Mouse (Mus musculus) midbrain, embryonic 11.5 days (tissue): ENCODE measurements around the gene Gpx3. TPM values are rescaled to one million over a fixed set of nuclear protein-coding genes. Genes with fewer than 3 reads are reported as not detected.

ENCODE experiments used
- ATAC-seq: fragments of 200-750 bp; cut with Nextera tagmentation; 2 replicates; pipeline ENCODE4 v1.8.0; 2017; ENCODE audit warnings: moderate TSS enrichment, moderate library complexity; ENCODE audit not compliant: low FRiP score
- DNase-seq: peaks from one replicate; pipeline ENCODE4 v3.0.0; 2015; ENCODE audit warnings: low spot score; ENCODE audit errors: missing footprints
- H3K27ac ChIP-seq: fragments of 300-500 bp; sonication (generic); 2 replicates; pipeline ENCODE4 v1.5.1; 2014; ENCODE audit warnings: low read depth, low read length
- H3K27me3 ChIP-seq: fragments of 300-500 bp; sonication (generic); 2 replicates; pipeline ENCODE4 v1.6.1; 2014; ENCODE audit warnings: mild to moderate bottlenecking, low read length, moderate library complexity, mixed read lengths; ENCODE audit not compliant: control insufficient read depth, insufficient read depth
- H3K36me3 ChIP-seq: fragments of 300-500 bp; sonication (generic); 2 replicates; pipeline ENCODE4 v1.6.1; 2014; ENCODE audit warnings: mild to moderate bottlenecking, low read length, moderate library complexity, mixed read lengths; ENCODE audit not compliant: control insufficient read depth, insufficient read depth
- H3K4me1 ChIP-seq: fragments of 300-500 bp; sonication (generic); 2 replicates; pipeline ENCODE4 v1.6.1; 2014; ENCODE audit warnings: low read length; ENCODE audit not compliant: control insufficient read depth, insufficient read depth
- H3K4me2 ChIP-seq: fragments of 300-500 bp; sonication (generic); 2 replicates; pipeline ENCODE4 v1.6.1; 2014; ENCODE audit warnings: mild to moderate bottlenecking, moderate library complexity
- H3K4me3 ChIP-seq: fragments of 300-500 bp; sonication (generic); 2 replicates; pipeline ENCODE4 v1.5.1; 2014; ENCODE audit warnings: low read depth, low read length
- H3K9ac ChIP-seq: fragments of 300-500 bp; sonication (generic); 2 replicates; pipeline ENCODE4 v1.6.1; 2014; ENCODE audit warnings: low read length
- H3K9me3 ChIP-seq: fragments of 300-500 bp; sonication (generic); 2 replicates; pipeline ENCODE4 v1.6.1; 2016; ENCODE audit warnings: low read length; ENCODE audit not compliant: control insufficient read depth
- WGBS: fragments of 180-500 bp; shearing (Covaris S2); extraction: QIAGEN DNeasy Blood & Tissue Kit; methylation state at CpG from one replicate; pipeline ENCODE4 v1.1.7; 2014; 5-methylcytosine and 5-hydroxymethylcytosine counted together
- polyA plus RNA-seq: library from polyadenylated mRNA; unstranded; fragments of >200 nt; fragmentation: Nextera tagmentation; extraction: Ambion mirVana; gene quantifications from 2 replicates; pipeline ENCODE4 v1.2.1, GENCODE M21; 2014

Gene Gpx3
- polyA plus RNA-seq, 1 experiment from 2014 or later, result 57.2 TPM

DNA sequence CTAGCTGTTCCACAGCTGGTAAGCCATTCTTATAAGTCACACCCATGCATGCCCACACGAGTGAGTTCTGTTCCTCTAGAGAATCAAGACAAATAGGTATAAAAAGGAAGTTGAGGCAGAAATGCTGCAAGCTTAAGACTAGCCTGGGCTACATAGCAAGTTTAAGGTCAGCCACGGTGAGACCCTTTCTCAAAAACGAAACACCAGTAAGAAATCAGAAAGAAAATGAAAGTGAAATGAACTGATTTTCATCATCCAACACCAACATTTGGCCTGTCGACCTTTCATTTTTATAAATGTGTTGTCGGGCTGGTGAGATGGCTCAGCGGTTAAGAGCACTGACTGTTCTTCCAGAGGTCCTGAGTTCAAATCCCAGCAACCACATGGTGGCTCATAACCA lies 23.4 kb upstream of the Gpx3 start:
- Histone ChIP-seq H3K27ac (no peak overlapping the region), H3K4me2 (no peak overlapping the region), H3K36me3 (peaks cover 5% of the 10 kb centered on the region; the same call in 1 of the 2 replicates), H3K27me3 (no peaks in the 10 kb centered on the region), H3K9ac (no peak overlapping the region), H3K4me3 (no peak overlapping the region), H3K9me3 (no peaks in the 10 kb centered on the region), H3K4me1 (peaks cover 4% of the 10 kb centered on the region; the same call in 1 of the 2 replicates)
- ATAC-seq, result no peak
- DNase-seq, result no peak
- 83% methylated on average over 6 of the region's 6 CpGs for WGBS

DNA sequence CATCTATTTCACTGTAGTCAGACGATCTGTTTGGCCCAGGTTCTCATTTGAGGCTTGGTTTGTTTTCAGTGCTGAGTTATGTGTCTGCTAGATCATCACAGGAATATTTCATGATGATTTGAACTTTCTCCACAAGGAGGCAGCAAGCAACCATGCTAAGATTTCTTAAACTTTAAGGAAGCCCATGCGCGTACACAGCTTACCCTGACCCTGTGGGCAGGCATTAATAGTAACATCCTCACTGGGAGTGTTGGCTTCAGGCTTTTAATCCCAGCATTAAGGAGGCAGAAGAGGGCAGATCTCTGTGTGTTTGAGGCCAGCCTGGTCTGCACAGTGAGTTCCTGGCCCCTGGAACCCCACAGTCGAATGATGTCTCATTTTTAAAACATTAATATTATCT lies 22.8 kb upstream of the Gpx3 start:
- ATAC-seq, result no peak
- peak; percentile 92 for DNase-seq
- 41% methylated on average over 4 of the region's 4 CpGs for WGBS

DNA sequence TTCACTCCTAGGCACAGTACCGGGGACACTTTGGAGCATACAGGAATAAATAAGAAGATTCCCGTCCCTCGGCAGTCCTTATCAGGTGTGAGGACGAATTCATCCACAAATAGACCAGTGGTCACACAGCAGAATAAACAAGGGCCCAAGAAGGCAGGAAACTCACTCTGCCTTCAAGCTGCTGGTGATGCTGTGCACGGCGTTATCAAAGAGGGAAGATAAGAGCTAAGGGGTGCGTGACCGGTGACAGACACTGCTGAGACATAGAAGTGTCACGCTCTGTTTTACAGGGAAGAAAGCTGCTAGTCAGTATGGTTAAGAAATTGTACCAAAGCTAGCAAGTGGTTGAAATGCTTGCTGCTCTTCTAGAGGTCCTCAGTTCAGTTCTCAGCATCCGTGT lies 22.3 kb upstream of the Gpx3 start:
- Histone ChIP-seq H3K27ac (no peak overlapping the region), H3K36me3 (no peaks in the 10 kb centered on the region), H3K9me3 (no peaks in the 10 kb centered on the region), H3K27me3 (no peaks in the 10 kb centered on the region), H3K9ac (no peak overlapping the region), H3K4me2 (no peak overlapping the region), H3K4me1 (peaks cover 4% of the 10 kb centered on the region; the same call in 1 of the 2 replicates), H3K4me3 (no peak overlapping the region)
- DNase-seq (peak; percentile 75), ATAC-seq (no peak)
- 80% methylated on average over 10 of the region's 10 CpGs for WGBS

More for the DNA sequence above, 22.8 kb upstream of the Gpx3 start:
- H3K36me3 ChIP-seq, result peaks cover under 1% of the 10 kb centered on the region; the same call in 1 of the 2 replicates
- H3K27me3 ChIP-seq, result no peaks in the 10 kb centered on the region
- H3K27ac ChIP-seq, result no peak overlapping the region
- peaks cover 4% of the 10 kb centered on the region; the same call in 1 of the 2 replicates for H3K4me1 ChIP-seq
- no peak overlapping the region for H3K9ac ChIP-seq
- H3K4me2 ChIP-seq, result no peak overlapping the region
- H3K4me3 ChIP-seq, result no peak overlapping the region
- no peaks in the 10 kb centered on the region for H3K9me3 ChIP-seq

DNA sequence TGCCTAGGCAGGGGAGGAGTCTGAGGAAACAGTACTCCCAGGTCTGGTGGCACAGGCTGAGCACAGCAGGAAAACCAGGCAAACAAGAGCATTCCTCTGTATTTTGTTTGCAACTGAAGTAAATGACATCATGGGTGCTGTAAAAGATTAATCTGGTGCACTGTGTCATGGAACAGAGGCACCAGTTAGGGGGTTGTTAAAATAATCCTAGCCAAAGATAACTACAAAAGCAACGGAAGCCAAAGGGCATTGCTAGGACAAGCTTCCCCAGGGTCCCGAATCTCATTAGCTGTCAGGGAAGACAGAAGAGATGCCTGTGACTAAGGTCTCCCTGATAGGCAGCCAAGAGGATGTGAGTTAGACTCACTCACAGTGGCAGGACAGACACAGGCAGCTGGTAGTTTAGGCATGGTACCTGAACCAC lies 21.2 kb upstream of the Gpx3 start:
- Histone ChIP-seq H3K27ac (no peak overlapping the region), H3K9me3 (no peaks in the 10 kb centered on the region), H3K4me1 (peaks cover 4% of the 10 kb centered on the region; the same call in 1 of the 2 replicates), H3K4me3 (no peak overlapping the region), H3K4me2 (no peak overlapping the region), H3K36me3 (no peaks in the 10 kb centered on the region), H3K27me3 (no peaks in the 10 kb centered on the region), H3K9ac (no peak overlapping the region)
- ATAC-seq (no peak), DNase-seq (no peak)
- 13% methylated on average over 2 of the region's 2 CpGs for WGBS

DNA sequence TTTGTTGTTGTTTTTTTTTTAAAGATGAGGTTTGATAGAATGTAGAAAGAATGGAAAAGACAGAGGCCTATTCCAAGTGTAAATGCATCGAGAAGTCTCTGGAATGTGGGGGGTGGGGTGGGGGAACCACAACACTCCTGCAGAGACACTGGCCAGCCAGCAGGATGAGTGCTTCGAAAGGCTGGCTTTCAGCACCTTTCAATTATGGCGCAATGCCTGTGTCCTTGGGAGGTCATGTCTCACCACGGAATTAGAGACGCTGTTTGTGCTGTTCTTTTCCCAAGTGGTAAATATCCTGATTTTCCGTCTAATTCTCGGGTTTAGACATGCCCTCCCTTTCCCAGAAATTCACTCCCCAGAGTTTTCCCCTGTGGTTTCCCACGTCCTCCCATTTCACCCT lies 19.6 kb upstream of the Gpx3 start:
- peak; percentile 77 for DNase-seq
- WGBS, result 51% methylated on average over 8 of the region's 8 CpGs
- Histone ChIP-seq H3K9ac (no peak overlapping the region), H3K9me3 (no peaks in the 10 kb centered on the region), H3K27ac (no peak overlapping the region), H3K4me1 (peaks cover 4% of the 10 kb centered on the region; the same call in 1 of the 2 replicates), H3K27me3 (no peaks in the 10 kb centered on the region), H3K4me3 (no peak overlapping the region), H3K36me3 (no peaks in the 10 kb centered on the region), H3K4me2 (no peak overlapping the region)
- no peak for ATAC-seq

GRCm38 (mm10) chr11:54884197-54884828 lies 17.9 kb upstream of the Gpx3 start:
- Histone ChIP-seq H3K36me3 (no peaks in the 10 kb centered on the region), H3K9ac (no peak overlapping the region), H3K4me3 (no peak overlapping the region), H3K4me2 (no peak overlapping the region), H3K27me3 (no peaks in the 10 kb centered on the region), H3K9me3 (no peaks in the 10 kb centered on the region), H3K4me1 (peaks cover 4% of the 10 kb centered on the region; the same call in 1 of the 2 replicates), H3K27ac (no peak overlapping the region)
- peak; percentile 67 for DNase-seq
- WGBS, result 82% methylated on average over 5 of the region's 5 CpGs
- no peak for ATAC-seq

GRCm38 (mm10) chr11:54884937-54885336 lies 17.3 kb upstream of the Gpx3 start:
- no peak overlapping the region for H3K4me3 ChIP-seq
- no peaks in the 10 kb centered on the region for H3K27me3 ChIP-seq
- H3K9me3 ChIP-seq, result no peaks in the 10 kb centered on the region
- H3K27ac ChIP-seq, result no peak overlapping the region
- peak; percentile 81 for DNase-seq
- H3K36me3 ChIP-seq, result no peaks in the 10 kb centered on the region
- H3K9ac ChIP-seq, result no peak overlapping the region
- H3K4me1 ChIP-seq, result peaks cover 4% of the 10 kb centered on the region; the same call in 1 of the 2 replicates
- no peak overlapping the region for H3K4me2 ChIP-seq
- 40% methylated on average over 5 of the region's 5 CpGs for WGBS
- ATAC-seq, result no peak

DNA sequence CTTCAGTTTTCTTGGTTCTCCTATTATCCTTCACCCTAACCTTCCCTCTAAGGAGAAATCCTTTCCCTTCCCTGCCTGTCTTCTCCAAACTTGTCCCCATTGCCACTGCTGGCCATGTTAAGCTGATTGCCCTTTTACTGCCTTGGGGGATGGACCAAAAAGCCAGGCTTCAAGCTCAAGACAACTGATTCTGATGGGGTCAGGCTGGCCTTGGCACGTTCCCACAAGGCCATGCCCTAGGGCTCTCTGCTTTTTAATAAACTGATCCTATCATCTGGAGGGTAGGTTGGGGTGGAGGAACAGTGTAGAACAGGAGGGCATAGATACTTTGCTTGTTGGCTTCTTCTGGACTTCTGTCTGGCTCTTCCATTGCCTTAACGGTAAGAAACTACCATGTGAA lies 16.8 kb upstream of the Gpx3 start:
- 88% methylated on average over 2 of the region's 2 CpGs for WGBS
- ATAC-seq, result no peak

DNA sequence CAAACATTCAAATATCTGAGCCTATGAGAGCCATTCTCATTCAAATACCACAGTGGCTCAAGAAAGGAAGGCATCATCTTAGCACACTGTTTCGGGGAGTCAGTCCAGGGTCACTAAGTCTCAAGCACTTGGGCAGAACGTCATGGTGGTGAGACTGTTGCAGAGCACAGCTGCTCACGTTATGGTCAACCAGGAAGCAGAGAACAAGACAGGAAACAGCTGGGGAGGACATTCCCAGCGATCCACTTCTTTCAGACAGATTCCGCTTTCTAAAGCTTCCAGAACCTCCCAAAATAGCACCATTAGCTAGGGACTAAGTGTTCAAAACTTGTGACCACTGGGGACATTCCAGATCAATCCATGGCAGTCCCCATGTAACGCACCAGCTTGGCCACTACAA lies 14.3 kb upstream of the Gpx3 start:
- Histone ChIP-seq H3K27me3 (no peaks in the 10 kb centered on the region), H3K9me3 (no peaks in the 10 kb centered on the region), H3K9ac (no peak overlapping the region), H3K4me1 (no peaks in the 10 kb centered on the region), H3K27ac (no peak overlapping the region), H3K4me3 (no peak overlapping the region), H3K4me2 (no peak overlapping the region), H3K36me3 (no peaks in the 10 kb centered on the region)
- DNase-seq (peak; percentile 31), ATAC-seq (no peak)
- 85% methylated on average over 6 of the region's 6 CpGs for WGBS

More for the DNA sequence above, 16.8 kb upstream of the Gpx3 start:
- H3K27ac ChIP-seq, result no peak overlapping the region
- peak; percentile 21 for DNase-seq
- no peak overlapping the region for H3K4me3 ChIP-seq
- peaks cover 4% of the 10 kb centered on the region; the same call in 1 of the 2 replicates for H3K4me1 ChIP-seq
- no peak overlapping the region for H3K4me2 ChIP-seq
- H3K9me3 ChIP-seq, result no peaks in the 10 kb centered on the region
- H3K9ac ChIP-seq, result no peak overlapping the region
- no peaks in the 10 kb centered on the region for H3K27me3 ChIP-seq
- no peaks in the 10 kb centered on the region for H3K36me3 ChIP-seq
